Mouse (Mus musculus) bone marrow macrophage, adult 2 months (primary cell): Measurements from ENCODE around the gene Smok3c.

ENCODE experiments used
- CTCF ChIP-seq: IDR thresholded peaks from 2 replicates; pipeline ENCODE4 v1.5.1; 2012; ENCODE audit warnings: low read depth, mild to moderate bottlenecking, low read length, moderate library complexity
- POLR2A ChIP-seq: IDR thresholded peaks from 2 replicates; pipeline ENCODE4 v1.6.1; 2012; ENCODE audit warnings: mild to moderate bottlenecking, low read depth, low read length, borderline replicate concordance

- TF ChIP-seq CTCF = no peak
- no peak for TF ChIP-seq POLR2A
Observed at GRCm38 (mm10) chr5:138083318-138083900, 30.4 kb downstream of the Smok3c start.
